Mouse (Mus musculus) lung, postnatal 0 days (tissue): ENCODE data around the gene Shank1.
A peak's percentile ranks its signal among the peaks of the same experiment; 100 is the strongest.

ENCODE experiments used
- CTCF ChIP-seq: IDR thresholded peaks from 2 replicates; pipeline ENCODE4 v1.5.1; 2016; ENCODE audit warnings: antibody characterized with exemption, mild to moderate bottlenecking
- EP300 ChIP-seq: IDR thresholded peaks from 2 replicates; pipeline ENCODE4 v1.6.1; 2016; ENCODE audit warnings: antibody characterized with exemption, mild to moderate bottlenecking, control low read depth

DNA sequence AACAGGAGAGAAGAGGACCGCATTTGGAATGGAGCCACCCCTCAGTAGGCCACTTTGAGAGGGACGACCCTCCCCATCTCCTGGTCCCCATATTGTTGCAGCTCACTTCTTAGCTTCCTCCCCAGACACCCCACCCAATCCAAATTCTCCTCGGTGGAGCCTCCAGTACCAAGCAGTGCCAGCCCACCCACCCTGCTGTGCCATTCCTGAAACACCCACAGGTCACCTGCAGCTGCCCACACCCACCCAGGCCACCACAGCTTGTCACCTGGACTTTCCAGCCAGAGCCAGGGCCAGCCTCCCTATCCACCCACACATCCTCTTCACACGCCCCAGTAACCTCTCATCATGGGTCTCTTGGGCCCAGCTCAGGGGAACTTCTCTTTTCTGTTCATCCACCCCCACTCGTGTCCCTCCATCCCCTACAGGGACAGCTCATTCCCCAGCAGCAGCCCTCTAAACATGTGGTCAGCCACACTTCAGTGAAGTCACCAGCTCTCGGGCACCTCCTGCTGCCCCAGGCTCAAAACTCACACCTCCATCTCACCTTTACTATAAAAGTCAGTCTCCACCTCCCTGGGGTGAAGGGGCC lies 1.8 kb downstream of the Shank1 start:
- TF ChIP-seq CTCF = peak; percentile 23; the same call in 1 of the 2 replicates
- no peak for TF ChIP-seq EP300
